Comparison of ENCODE assay signal across 8 mouse cellular contexts in genomic region chrX:167179961-167180642, GRCm38 (mm10). TPM values are rescaled to one million over a fixed set of nuclear protein-coding genes. Genes with fewer than 3 reads are reported as not detected.
DNase-seq lines count a peak whose midpoint lies in the region; ATAC-seq and TF ChIP-seq lines count a peak whose summit lies in the region.
"Had no signal": no experiment of that assay in that cellular context is flagged by ENCODE, and none has a peak within 500 bp of the region (broad histone marks: within the 10 kb centered on the region; RNA-seq: fewer than 3 reads in every experiment).

No protein-coding gene starts in this region.

- no peaks in the 10 kb centered on the region for H3K4me1 ChIP-seq in testis, adult 2 months (ENCODE audit: control insufficient read depth, insufficient read depth, low read length)
- H3K4me1 ChIP-seq in heart, embryonic 11.5 days (ENCODE audit: control insufficient read depth, insufficient read depth, low read length), result no peaks in the 10 kb centered on the region

- H3K36me3 ChIP-seq in testis, adult 2 months (ENCODE audit: control insufficient read depth, insufficient read depth, low read length), result no peaks in the 10 kb centered on the region
- H3K36me3 ChIP-seq in heart, embryonic 11.5 days (ENCODE audit: control insufficient read depth, insufficient read depth, low read length), result no peaks in the 10 kb centered on the region

- no peaks in the 10 kb centered on the region for H3K9me3 ChIP-seq in heart, embryonic 11.5 days (replicated peaks; ENCODE audit: control insufficient read depth, low read length)

- 40% methylated on average over 4 of the region's 4 CpGs for WGBS in heart, embryonic 11.5 days (ENCODE audit: insufficient replicate concordance)

- H3K27me3 ChIP-seq in testis, adult 2 months (ENCODE audit: control insufficient read depth, insufficient read depth, low read length), result no peaks in the 10 kb centered on the region
- no peaks in the 10 kb centered on the region for H3K27me3 ChIP-seq in heart, embryonic 11.5 days (ENCODE audit: control insufficient read depth, insufficient read depth, low read length)

- H3K27ac ChIP-seq in testis, adult 2 months (ENCODE audit: control insufficient read depth, insufficient read depth, low read depth, low read length), result peak overlapping the region; percentile 62; the same call in 1 of the 2 replicates
- H3K27ac ChIP-seq in heart, embryonic 11.5 days (ENCODE audit: low read depth, low read length), result peak overlapping the region; percentile 79

- H3K4me2 ChIP-seq in heart, embryonic 11.5 days, result no peak overlapping the region

- no peak overlapping the region for H3K9ac ChIP-seq in heart, embryonic 11.5 days (ENCODE audit: low read depth, low read length)

- DNase-seq in testis, postnatal 10 days (ENCODE audit: low spot score), result no peak
- DNase-seq in right cerebral cortex, postnatal 36 days (ENCODE audit: low spot score in 2 of 2), result no peak
- DNase-seq in yolk sac, embryonic 10.5 days (ENCODE audit: low spot score), result no peak
- no peak for DNase-seq in urinary bladder, postnatal 10 days (ENCODE audit: low spot score)
- DNase-seq: gastrocnemius, postnatal 25 days had no signal

- H3K4me3 ChIP-seq in testis, adult 2 months (ENCODE audit: control insufficient read depth, low read depth, low read length), result no peak overlapping the region
- no peak overlapping the region for H3K4me3 ChIP-seq in heart, embryonic 11.5 days (ENCODE audit: low read depth, low read length)

- no peak for TF ChIP-seq CTCF in testis, adult 2 months (IDR thresholded peaks at IDR 0.05; ENCODE audit: control insufficient read depth, insufficient read depth, insufficient replicate concordance, low read depth, low read length)

- no peak for ATAC-seq in heart, embryonic 11.5 days (replicated peaks; ENCODE audit: insufficient number of reproducible peaks, low FRiP score, low TSS enrichment)
- peak; percentile 96 for ATAC-seq in megakaryocyte progenitor cell, adult 5-6 weeks (replicated peaks; ENCODE audit: poor library complexity)

- TF ChIP-seq POLR2A in testis, adult 2 months (IDR thresholded peaks at IDR 0.05; ENCODE audit: control insufficient read depth, low read depth, low read length), result no peak

RNA-seq across cellular contexts. Expression of gene Tmsb4x, which starts 29.0 kb away (rescaled TPM):
- polyA plus RNA-seq in testis, adult 2 months (2012; rRNA removed), result 60.8 and 64.0 TPM in 2 replicates
- polyA plus RNA-seq in heart, embryonic 11.5 days (2014; fragmentation: Nextera tagmentation; extraction: Ambion mirVana), result 2,694 and 2,831 TPM in 2 replicates
- total RNA-seq in megakaryocyte progenitor cell, adult 5-6 weeks (2015), result 2,723 and 3,717 TPM in 2 replicates
- 1,582 and 2,074 TPM in 2 replicates for total RNA-seq in megakaryocyte progenitor cell, adult 5-6 weeks (2017)

Comparison
In these comparisons a context has a peak if more than half of its experiments do, and no peak if none do; other contexts are left out.
1. RNA of gene Tmsb4x, which starts 29.0 kb away (polyA plus RNA-seq): 2,694 to 2,831 TPM in heart, embryonic 11.5 days; 60.8 to 64.0 TPM in testis, adult 2 months; every median in the first group is over 10 times any median in the second.